Mouse (Mus musculus): ENCODE data around the gene Olfr1013.

DNA sequence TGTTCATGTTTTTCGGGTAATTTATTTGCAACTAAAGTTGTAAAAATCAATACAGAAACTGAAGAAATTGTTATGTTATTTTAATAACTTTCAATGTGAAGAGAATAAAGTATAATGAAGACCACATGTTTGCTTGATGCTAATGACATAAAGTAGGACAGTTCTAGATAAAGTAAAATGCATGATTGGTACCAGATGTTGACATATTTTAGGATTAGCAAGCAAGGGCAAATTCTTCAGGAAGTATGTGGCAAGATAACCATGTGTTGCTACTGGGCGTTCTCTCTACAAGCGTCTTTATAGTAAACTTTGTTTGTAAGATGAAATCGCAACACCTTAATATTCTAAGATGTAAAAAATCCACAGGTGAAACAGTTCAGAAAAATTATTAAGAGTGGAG is 37.6 kb downstream of the Olfr1013 start:
- TF ChIP-seq CTCF (IDR thresholded peaks at IDR 0.05; ENCODE audit: extremely low read depth, insufficient read length, insufficient replicate concordance, low read depth, low read length): no peak
- TF ChIP-seq POLR2A (IDR thresholded peaks at IDR 0.05; ENCODE audit: low read depth, low read length): no peak

Data from small intestine, adult 2 months (tissue).